Mouse (Mus musculus) forebrain, embryonic 15.5 days (tissue): ENCODE results near the gene Hsf5. TPM values are rescaled to one million over a fixed set of nuclear protein-coding genes. Genes with fewer than 3 reads are reported as not detected.

Source experiments
- ATAC-seq: fragments of 200-750 bp; cut with Nextera tagmentation; replicated peaks from 2 replicates; pipeline ENCODE4 v1.8.0; 2017; ENCODE audit warnings: mild to moderate bottlenecking, moderate TSS enrichment, moderate library complexity
- H3K27ac ChIP-seq: fragments of 300-500 bp; sonication (generic); replicated peaks from 2 replicates; pipeline ENCODE4 v1.5.1; 2015; ENCODE audit warnings: mild to moderate bottlenecking, inconsistent platforms
- H3K27me3 ChIP-seq: fragments of 300-500 bp; sonication (generic); 2 replicates; pipeline ENCODE4 v1.6.1; 2015; ENCODE audit warnings: inconsistent platforms
- H3K36me3 ChIP-seq: fragments of 300-500 bp; sonication (generic); 2 replicates; pipeline ENCODE4 v1.6.1; 2015; ENCODE audit warnings: mild to moderate bottlenecking, inconsistent platforms
- H3K4me1 ChIP-seq: fragments of 300-500 bp; sonication (generic); 2 replicates; pipeline ENCODE4 v1.6.1; 2015; ENCODE audit warnings: inconsistent platforms
- H3K4me2 ChIP-seq: fragments of 300-500 bp; sonication (generic); replicated peaks from 2 replicates; pipeline ENCODE4 v1.6.1; 2015; ENCODE audit warnings: mild to moderate bottlenecking, inconsistent platforms
- H3K4me3 ChIP-seq: fragments of 300-500 bp; sonication (generic); 2 replicates; pipeline ENCODE4 v1.5.1; 2015; ENCODE audit warnings: mild to moderate bottlenecking, inconsistent platforms
- H3K9ac ChIP-seq: fragments of 300-500 bp; sonication (generic); replicated peaks from 2 replicates; pipeline ENCODE4 v1.6.1; 2015; ENCODE audit warnings: mild to moderate bottlenecking, inconsistent platforms
- H3K9me3 ChIP-seq: fragments of 300-500 bp; sonication (generic); 2 replicates; pipeline ENCODE4 v1.6.1; 2016; ENCODE audit warnings: inconsistent platforms
- WGBS: fragments of 180-500 bp; shearing (Covaris S2); methylation state at CpG from one replicate; pipeline ENCODE4 v1.1.7; 2015; ENCODE audit warnings: mixed read lengths; 5-methylcytosine and 5-hydroxymethylcytosine counted together
- polyA plus RNA-seq: library from polyadenylated mRNA; unstranded; fragments of >200 nt; fragmentation: Nextera tagmentation; extraction: Ambion mirVana; gene quantifications from 2 replicates; pipeline ENCODE4 v1.2.1, GENCODE M21; 2015

The Hsf5 gene
- polyA plus RNA-seq, result 0.48 and 0.55 TPM in 2 replicates

DNA sequence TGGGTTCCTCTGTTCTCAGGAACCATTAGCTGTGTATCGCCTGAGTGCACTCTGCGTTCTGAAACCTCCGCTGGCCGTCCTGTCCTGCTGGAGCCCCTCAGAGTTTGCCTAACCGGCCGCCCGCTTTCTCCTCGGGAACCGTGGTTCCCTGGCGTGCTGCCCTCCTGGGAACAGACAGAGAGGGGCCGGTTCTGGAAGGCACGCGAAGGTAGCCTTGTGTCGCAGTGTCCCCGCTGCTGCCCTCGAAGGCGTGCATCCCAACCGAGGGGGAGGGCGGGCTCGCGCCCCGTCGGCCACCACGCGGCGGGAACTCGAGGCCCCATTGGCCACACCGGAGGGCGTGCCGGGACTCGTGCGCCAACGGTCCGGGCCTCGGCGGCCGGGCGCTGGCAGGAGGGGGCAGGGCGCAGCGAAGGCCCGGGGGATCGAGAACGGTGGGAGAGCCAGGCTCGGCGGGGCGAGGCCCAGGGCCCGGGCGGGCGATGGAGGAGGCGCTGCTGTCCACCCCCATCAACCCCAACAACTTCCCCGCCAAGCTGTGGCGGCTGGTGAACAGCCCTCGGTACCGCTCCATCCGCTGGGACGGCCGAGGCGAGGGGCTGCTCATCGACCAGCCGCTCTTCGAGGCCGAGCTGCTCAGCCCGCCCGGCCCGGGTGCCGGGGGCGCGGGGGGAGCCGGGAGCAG is at the start of gene Hsf5:
Hsf5 (plus strand) TSS at position 375 of the 685 bp plus-strand sequence.
- 93% methylated on average over 66 of the region's 69 CpGs for WGBS
- ATAC-seq, result no peak
- no peaks in the 10 kb centered on the region for H3K27me3 ChIP-seq

GRCm38 (mm10) chr11:87568255-87568953 is 48.6 kb upstream of the Hsf5 start, which contains the start of gene Sept4:
TSS of gene Sept4 (plus strand) at chr11:87568903.
- ATAC-seq, result no peak
- Histone ChIP-seq H3K27ac (no peak within 1 kb of the TSS), H3K9me3 (no peaks in the 10 kb centered on the region), H3K4me1 (no peaks in the 10 kb centered on the region), H3K4me2 (no peak within 1 kb of the TSS), H3K36me3 (no peaks in the 10 kb centered on the region), H3K4me3 (no peak within 1 kb of the TSS), H3K27me3 (no peaks in the 10 kb centered on the region), H3K9ac (no peak within 1 kb of the TSS)
- WGBS, result 85% methylated on average over 7 of the region's 7 CpGs

More for the DNA sequence above, at the start of gene Hsf5:
- Histone ChIP-seq H3K9ac (no peak within 1 kb of the TSS), H3K4me3 (no peak within 1 kb of the TSS), H3K36me3 (peaks cover 74% of the 10 kb centered on the region), H3K9me3 (no peaks in the 10 kb centered on the region), H3K4me2 (no peak within 1 kb of the TSS), H3K27ac (no peak within 1 kb of the TSS), H3K4me1 (no peaks in the 10 kb centered on the region)

DNA sequence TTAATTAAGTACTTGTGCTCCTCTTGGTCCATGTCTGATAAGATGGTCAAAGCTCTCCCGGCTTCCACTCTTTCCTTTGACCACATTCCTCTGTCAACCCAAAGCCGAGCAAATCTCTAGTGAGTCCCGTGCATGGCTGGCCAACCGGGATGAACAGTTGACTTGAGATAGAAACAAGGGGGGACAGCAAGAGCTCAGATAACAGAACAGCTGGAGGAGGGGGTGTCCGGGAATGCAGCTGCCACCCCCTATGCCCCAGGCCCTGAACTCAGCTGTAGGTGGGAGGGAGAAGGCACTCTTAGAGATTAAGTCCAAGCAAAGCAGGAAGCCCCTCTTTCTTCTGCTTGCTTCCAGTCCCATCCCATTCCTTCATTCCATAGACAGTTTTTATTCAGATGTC is 46.2 kb upstream of the Hsf5 start:
- H3K9me3 ChIP-seq, result no peaks in the 10 kb centered on the region
- H3K27me3 ChIP-seq, result no peaks in the 10 kb centered on the region
- no peaks in the 10 kb centered on the region for H3K36me3 ChIP-seq
- WGBS, result 84% methylated on average over 5 of the region's 5 CpGs
- H3K9ac ChIP-seq, result no peak overlapping the region
- H3K4me1 ChIP-seq, result no peaks in the 10 kb centered on the region
- no peak overlapping the region for H3K4me2 ChIP-seq
- H3K4me3 ChIP-seq, result no peak overlapping the region
- H3K27ac ChIP-seq, result no peak overlapping the region
- ATAC-seq, result no peak

GRCm38 (mm10) chr11:87571361-87571950 is 45.5 kb upstream of the Hsf5 start:
- H3K27me3 ChIP-seq, result no peaks in the 10 kb centered on the region
- 88% methylated on average over 1 of the region's 1 CpGs for WGBS
- no peak for ATAC-seq

GRCm38 (mm10) chr11:87573751-87574150 is 43.2 kb upstream of the Hsf5 start:
- Histone ChIP-seq H3K36me3 (no peaks in the 10 kb centered on the region), H3K4me3 (no peak overlapping the region), H3K9ac (no peak overlapping the region), H3K27ac (no peak overlapping the region), H3K4me2 (no peak overlapping the region), H3K9me3 (no peaks in the 10 kb centered on the region), H3K27me3 (no peaks in the 10 kb centered on the region), H3K4me1 (peaks cover 14% of the 10 kb centered on the region)
- no peak for ATAC-seq
- 77% methylated on average over 7 of the region's 7 CpGs for WGBS

More at GRCm38 (mm10) chr11:87571361-87571950, 45.5 kb upstream of the Hsf5 start:
- Histone ChIP-seq H3K4me2 (no peak overlapping the region), H3K4me3 (no peak overlapping the region), H3K36me3 (no peaks in the 10 kb centered on the region), H3K4me1 (no peaks in the 10 kb centered on the region), H3K9me3 (no peaks in the 10 kb centered on the region), H3K27ac (no peak overlapping the region), H3K9ac (no peak overlapping the region)

DNA sequence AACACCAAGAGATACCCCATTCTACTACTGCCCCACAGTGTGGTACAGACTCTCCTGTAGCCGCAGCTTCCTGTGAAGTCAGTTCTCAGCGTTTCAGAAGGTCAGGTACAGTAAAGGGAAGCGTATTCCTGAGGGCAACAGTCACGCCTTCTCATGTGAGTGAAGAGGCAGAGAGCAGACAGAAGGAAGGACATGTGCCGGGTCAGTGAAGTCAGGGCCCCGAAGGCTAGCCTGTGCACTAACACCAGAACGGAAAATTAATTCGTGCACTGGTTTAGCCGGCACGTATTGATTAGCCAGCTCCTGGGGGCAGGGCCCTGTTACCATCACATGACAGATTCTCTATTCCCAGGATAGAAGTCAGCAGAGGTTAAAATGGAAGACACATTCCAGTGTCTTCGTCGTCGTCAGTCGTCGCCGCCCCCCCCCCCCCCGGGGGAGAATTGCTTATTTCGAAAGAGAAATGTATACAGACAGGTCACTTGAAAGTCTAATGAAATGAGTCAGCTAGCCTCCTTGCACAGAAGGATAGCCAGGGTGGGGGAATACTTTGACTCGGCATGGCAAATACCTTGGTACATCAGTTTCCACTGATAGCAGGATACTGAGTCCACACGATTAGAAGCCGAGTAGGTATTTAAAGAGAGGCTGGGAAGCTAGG is 42.3 kb upstream of the Hsf5 start:
- H3K4me2 ChIP-seq, result no peak overlapping the region
- 80% methylated on average over 21 of the region's 21 CpGs for WGBS

DNA sequence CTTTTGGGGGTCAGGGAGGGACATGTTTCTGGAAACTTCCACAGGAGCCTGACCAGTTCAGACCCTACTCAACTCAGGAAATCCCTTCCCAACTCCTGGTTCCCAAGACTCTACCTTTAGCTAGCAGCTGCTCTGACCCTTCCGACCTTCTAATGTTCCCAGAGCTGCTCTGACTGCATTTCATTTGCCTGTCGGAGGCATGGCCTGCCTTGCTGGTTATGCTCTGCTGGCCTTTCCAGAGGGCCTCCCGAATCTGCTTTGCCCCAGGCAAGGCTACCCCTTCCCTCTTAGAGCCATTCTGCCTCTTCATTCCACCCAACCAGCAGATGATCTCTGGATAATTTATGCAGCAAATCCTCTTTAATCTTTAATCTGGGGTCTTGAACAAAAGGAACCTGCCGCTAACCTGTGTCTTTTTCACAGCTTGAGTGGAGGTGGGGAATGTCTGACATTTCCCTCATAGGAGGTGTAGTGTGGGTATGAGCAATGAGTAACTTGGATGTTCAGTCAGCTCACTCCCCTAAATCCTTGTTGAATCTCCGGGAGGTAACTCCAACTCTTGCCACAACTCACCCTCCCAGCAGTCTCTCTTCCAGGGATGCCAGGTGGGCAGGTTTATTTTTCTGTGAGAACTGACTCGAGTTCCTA is 39.2 kb upstream of the Hsf5 start:
- whole genome bisulfite sequencing, result 12% methylated on average over 6 of the region's 6 CpGs
- no peaks in the 10 kb centered on the region for H3K36me3 ChIP-seq
- H3K9ac ChIP-seq, result peak overlapping the region; percentile 65
- H3K4me2 ChIP-seq, result peak overlapping the region; percentile 98
- no peaks in the 10 kb centered on the region for H3K27me3 ChIP-seq
- ATAC-seq, result no peak
- H3K4me1 ChIP-seq, result peaks cover 15% of the 10 kb centered on the region
- H3K9me3 ChIP-seq, result no peaks in the 10 kb centered on the region
- H3K27ac ChIP-seq, result no peak overlapping the region
- H3K4me3 ChIP-seq, result peak overlapping the region; percentile 66

More for the DNA sequence above, 42.3 kb upstream of the Hsf5 start:
- H3K9me3 ChIP-seq, result no peaks in the 10 kb centered on the region
- no peak overlapping the region for H3K9ac ChIP-seq
- no peak overlapping the region for H3K27ac ChIP-seq
- no peak for ATAC-seq
- H3K27me3 ChIP-seq, result no peaks in the 10 kb centered on the region
- H3K4me1 ChIP-seq, result peaks cover 15% of the 10 kb centered on the region
- H3K36me3 ChIP-seq, result no peaks in the 10 kb centered on the region
- no peak overlapping the region for H3K4me3 ChIP-seq

GRCm38 (mm10) chr11:87578249-87578962 is 38.6 kb upstream of the Hsf5 start:
- Histone ChIP-seq H3K27ac (peak overlapping the region; percentile 15; the same call in 1 of the 2 replicates), H3K4me1 (peaks cover 15% of the 10 kb centered on the region), H3K27me3 (no peaks in the 10 kb centered on the region), H3K9ac (peak overlapping the region; percentile 65), H3K36me3 (no peaks in the 10 kb centered on the region), H3K4me3 (peak overlapping the region; percentile 66), H3K4me2 (peak overlapping the region; percentile 98), H3K9me3 (no peaks in the 10 kb centered on the region)
- peak; percentile 76 for ATAC-seq
- under 1% methylated on average over 40 of the region's 40 CpGs for WGBS

- ATAC-seq, result peak; percentile 66
- Histone ChIP-seq H3K9me3 (no peaks in the 10 kb centered on the region), H3K27ac (peak overlapping the region; percentile 15; the same call in 1 of the 2 replicates), H3K4me1 (peaks cover 15% of the 10 kb centered on the region), H3K4me2 (peak overlapping the region; percentile 98), H3K27me3 (no peaks in the 10 kb centered on the region), H3K4me3 (peak overlapping the region; percentile 66), H3K9ac (peak overlapping the region; percentile 65; the same call in 1 of the 2 replicates), H3K36me3 (no peaks in the 10 kb centered on the region)
- WGBS, result 12% methylated on average over 10 of the region's 10 CpGs
Measured at GRCm38 (mm10) chr11:87578963-87579601, 37.9 kb upstream of the Hsf5 start.

DNA sequence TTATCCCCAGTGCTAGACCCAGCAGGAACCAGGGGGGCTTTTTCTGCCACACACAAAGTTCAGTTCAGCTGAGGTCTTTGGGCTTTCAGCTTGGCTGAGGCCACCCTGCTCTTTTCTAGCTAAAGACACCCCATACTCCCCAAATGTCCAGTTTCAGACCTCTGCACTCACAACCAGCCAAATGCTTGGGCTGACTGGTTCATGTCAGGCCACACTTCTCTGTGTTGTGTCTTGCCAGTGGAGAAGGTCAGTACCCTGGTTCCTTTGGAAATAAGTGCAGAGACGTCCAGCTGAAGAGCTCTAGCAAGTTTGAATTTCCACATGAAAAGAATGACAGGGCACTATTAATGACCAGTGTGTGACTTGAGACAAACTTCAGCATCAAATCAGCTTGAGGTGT is 37.3 kb upstream of the Hsf5 start:
- Histone ChIP-seq H3K4me2 (no peak overlapping the region), H3K9ac (no peak overlapping the region), H3K27ac (no peak overlapping the region), H3K4me1 (peaks cover 15% of the 10 kb centered on the region), H3K4me3 (no peak overlapping the region), H3K27me3 (no peaks in the 10 kb centered on the region), H3K36me3 (no peaks in the 10 kb centered on the region), H3K9me3 (no peaks in the 10 kb centered on the region)
- WGBS, result 36% methylated on average over 1 of the region's 1 CpGs
- ATAC-seq, result no peak
